Mouse (Mus musculus) adrenal gland, adult 18-20 months (tissue): Measurements from ENCODE around the gene Ifnlr1. TPM values are rescaled to one million over a fixed set of nuclear protein-coding genes. Genes with fewer than 3 reads are reported as not detected.
A peak's percentile ranks its signal among the peaks of the same experiment; 100 is the strongest.
"Not testable (repeated sequence)": the region's sequence is repeated elsewhere in the genome, so short reads cannot be mapped to it uniquely, and the experiment has no call there.

Experiments
- DNase-seq, 2 experiments: peaks; one replicate each; pipeline ENCODE4 v3.0.0; 2021 to 2022; ENCODE audit warnings: low spot score in 2 of 2
- total RNA-seq, 2 experiments: library from RNA; stranded (reverse); gene quantifications; 1 replicate in 1 of 2; 2 replicates in 1 of 2; pipeline ENCODE4 v1.2.3; 2021

The Ifnlr1 gene
- total RNA-seq, 2 experiments from 2014 or later: 0.10 to 0.19 TPM

DNA sequence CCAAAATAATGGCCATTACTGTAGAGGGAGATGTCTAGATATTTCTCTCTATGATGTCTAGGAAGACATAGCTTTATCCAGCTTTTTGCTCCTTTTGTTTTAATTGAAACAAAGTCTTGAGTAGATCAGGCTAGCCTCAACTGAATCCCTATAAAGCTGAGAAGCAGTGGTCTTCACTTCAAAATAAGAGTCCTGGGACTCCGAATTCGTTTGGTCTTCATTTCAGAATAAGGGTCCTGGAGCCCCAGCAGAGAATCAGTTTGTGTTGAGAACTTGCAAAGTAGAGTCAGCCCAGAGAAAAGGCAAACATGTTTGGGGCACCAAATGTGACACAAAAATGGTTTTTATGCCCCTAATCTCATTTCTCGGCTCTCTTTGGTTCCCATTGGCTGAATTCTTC, 1.4 kb upstream of the Ifnlr1 start:
- no peak for DNase-seq

DNA sequence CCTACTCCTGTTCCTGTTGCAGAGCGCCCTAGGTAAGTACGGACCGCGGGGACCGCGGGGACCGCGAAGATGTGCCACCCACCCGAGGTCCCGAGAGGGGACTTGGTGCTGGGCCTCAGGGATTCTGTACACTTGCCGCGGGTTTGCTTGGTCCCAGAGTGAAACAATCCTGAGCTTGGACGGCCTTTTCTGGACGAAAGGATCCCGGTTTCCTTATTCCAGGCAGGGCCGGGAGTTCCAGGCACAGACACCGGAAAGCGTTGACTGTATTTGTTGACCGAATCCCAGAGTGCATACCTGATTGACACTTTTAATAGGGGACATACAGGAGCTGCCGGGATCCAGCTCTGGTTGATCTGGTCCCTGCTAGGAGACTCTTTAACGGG, 474 bp downstream of the Ifnlr1 start:
- no peak for DNase-seq

GRCm38 (mm10) chr4:135689797-135690196, 3.7 kb downstream of the Ifnlr1 start:
- DNase-seq: no peak

- DNase-seq: no peak
Observed at GRCm38 (mm10) chr4:135690241-135690640, 4.2 kb downstream of the Ifnlr1 start.

DNA sequence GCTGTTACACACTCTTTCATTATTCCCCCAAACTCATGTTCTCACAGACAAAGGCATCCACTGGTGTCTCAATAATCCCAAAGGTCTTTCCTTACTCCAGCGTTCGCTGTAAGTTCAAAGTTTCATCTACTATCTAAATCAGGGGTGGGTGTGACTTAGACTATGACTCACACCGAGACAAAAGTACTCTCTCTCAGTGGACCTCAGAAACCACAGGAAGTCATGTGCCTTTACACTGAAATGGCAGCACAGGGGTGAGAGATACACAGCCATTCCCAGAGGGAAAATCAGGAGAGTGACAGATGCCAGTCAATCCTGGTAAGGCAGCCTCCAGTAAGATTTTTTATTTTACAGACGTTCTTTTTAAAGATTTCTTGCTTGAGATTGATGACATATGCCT, 6.8 kb downstream of the Ifnlr1 start:
- no peak for DNase-seq

DNA sequence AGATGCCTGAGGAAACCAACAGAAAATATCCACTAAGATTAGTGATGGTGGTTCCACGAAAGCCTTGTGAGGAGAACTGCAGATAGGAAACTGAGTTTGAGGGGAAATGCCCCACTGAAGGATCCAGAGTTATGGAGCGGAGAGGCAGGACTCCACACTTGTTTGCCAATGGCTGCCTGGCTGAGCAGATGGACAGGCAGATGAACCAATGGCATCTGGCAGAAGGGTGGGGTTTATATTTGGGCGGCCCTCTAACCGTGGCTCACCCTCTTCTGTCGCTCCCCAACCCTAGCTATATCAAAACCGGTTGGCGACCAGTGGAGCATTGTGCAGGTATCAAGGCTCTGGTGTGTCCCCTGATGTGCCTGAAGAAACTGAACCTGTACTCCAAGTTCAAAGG, 12.4 kb downstream of the Ifnlr1 start:
- DNase-seq: no peak

DNA sequence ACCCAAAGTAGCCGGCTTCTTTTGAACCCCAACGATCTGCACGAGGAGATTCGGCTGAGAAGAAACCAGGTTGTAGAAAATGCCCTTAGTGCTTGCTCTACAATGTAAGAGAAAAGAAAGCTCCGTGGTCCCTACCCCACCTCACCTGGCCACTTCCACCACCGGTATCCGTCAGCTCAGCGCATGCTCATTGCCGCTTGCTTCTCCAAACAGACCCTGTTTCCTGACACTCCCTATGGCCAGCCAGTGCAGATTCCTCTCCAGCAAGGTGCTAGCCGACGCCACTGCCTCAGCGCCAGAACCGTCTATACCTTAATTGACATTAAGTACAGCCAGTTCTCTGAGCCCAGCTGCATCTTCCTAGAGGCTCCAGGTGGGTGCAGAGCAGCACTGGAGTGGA, 17.4 kb downstream of the Ifnlr1 start:
- DNase-seq: no peak

DNA sequence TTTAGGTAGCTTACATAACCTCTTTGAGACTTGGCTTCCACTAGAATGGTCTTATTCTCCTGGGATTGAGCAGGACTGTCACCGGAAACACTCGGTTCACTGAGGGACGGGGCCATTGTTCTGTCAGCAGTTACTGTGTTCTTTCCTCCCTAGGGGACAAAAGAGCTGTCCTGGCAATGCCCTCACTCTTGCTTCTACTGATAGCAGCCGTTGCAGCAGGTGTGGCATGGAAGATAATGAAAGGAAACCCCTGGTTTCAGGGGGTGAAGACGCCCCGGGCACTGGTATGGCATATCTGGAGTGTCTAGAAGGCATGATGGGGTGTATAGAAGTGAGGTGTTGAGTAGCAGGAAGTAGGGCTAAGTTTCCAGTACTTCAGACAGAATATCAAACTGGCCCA, 17.9 kb downstream of the Ifnlr1 start:
- DNase-seq: no peak

DNA sequence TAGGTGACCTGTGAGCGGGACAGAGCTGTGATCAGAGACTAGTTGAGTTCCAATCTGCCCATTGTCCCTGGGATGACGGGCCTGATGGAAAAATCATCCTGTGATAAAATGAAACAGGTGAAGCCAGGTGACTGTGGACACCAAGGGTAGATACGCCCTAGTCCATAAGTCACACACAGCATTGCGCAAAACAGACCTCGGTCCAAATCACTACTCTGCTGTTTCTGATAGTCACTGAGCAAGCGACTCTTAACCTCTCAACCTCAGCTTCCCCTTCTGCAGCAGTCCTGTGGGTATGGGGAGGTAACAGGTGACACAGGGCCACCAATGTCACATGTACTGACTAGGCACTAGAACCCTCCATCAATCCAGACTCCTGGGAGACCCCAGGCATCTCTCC, 20.0 kb downstream of the Ifnlr1 start:
- DNase-seq: no peak

DNA sequence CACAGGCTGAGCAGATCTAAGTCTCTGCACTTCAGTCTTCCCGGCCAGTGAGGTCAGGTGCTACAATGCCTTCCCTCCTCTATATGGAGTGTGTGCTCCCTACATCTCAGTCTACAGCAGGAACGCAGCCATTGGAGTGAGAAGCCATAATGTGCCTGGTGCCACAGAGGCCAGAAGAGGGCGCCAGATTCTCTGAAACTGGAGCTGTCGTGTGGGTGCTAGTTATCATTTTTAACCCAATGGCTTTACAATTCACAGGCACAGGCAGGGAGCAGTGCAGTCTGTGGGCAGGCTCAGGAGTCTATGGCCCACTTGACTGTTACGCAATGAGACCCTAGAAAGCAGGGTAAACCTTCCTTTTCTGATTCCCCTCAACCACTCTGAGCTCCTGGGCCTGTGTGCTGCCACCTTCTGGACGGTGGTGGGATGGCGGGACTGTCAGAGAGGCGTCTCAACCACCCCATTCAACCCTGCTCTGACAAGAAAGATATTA, 23.0 kb downstream of the Ifnlr1 start:
- DNase-seq: peak; percentile 82

GRCm38 (mm10) chr4:135709621-135710020, 23.5 kb downstream of the Ifnlr1 start:
- no peak for DNase-seq

DNA sequence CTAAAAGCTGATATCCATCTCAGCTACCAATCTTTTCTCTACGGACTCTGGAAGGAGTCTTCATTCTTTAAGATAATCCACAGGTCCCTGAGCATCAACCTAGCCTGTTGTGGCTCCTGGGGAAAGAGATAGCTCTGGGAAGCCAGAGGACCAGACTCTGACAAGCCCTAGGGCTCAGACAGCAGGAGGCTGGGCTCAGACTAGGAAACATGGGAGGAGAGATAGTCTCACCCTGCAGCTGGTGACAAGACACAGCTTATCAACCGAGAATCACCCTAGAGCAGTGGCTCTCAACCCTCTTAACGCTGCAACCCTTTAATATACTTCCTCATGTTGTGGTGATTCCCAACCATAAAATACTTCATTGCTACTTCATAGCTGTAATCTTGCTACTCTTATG, 24.3 kb downstream of the Ifnlr1 start:
- no peak for DNase-seq

DNA sequence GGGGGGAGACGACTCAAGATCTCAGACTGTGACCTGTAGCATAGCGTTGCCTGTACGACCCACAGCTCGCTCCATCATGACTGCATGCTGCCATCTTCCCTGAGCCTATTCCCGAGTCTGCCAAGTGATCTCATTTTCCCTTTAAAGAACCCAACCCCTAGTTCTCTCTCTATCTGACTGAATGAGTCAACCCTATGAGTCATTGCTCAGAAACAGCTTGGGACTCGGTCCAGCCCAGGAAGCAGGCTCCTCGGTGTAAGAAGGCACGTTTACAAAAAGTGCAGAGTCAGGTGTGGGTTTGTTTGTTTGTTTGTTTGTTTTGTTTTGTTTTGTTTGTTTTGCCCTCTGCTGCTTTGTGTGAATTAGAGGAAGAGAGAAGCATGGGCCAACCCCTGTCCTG, 28.7 kb downstream of the Ifnlr1 start:
- no peak for DNase-seq

DNA sequence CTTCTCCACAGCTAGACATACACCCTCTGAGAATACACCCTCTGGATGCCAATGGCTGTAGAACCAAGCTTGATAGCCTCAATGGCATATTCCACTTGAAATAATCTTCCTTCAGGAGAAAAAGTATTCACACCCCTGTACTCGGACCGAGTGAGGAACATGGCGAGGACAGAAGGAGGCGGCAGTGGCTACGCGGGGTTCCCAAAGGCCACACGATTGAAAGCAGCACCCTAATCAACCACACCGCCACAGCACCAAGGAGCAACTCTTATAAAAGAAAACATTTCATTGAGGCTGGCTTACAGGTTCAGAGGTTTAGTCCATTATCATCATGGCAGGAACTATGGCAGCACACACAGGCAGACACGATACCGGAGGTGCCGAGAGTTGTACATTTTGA, 30.4 kb downstream of the Ifnlr1 start:
- not testable (repeated sequence) for DNase-seq

DNA sequence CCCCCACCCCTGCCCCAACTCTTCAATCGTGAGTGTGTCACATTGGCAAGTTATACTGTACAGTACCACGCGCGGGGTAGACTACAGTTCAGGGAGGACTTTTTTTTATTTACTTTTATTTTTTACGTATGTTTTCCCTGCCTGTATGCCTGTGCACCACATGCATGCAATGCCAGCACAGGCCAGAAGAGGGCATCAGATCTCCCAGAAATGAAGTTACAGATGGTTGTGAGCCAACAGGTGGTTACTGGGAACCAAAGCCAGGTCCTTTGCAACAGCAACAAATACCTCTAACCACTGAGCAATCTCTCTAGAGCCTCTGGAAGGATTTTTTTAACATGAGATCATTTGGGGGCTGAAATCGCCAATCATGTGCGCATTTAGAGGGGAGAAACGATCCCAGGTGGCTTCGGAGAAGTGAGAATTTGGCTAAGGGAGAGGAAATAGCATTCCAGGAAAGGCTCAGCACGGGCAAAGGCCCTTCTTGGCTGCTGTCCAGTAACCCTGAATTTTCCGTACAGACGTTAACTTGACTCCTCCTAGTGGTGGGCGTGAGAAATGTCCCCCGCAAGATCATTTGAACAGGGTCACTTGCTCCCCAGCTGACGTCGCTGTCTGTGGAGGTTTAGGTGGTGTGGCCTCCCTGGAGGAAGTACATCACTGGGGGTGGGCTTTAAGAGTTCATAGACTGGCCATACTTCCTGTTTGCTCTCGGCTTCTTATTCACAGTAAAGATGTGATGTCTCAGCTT, 36.6 kb downstream of the Ifnlr1 start:
- DNase-seq: no peak

GRCm38 (mm10) chr4:135726416-135726815, 40.3 kb downstream of the Ifnlr1 start:
- DNase-seq: no peak

GRCm38 (mm10) chr4:135727817-135728216, 41.7 kb downstream of the Ifnlr1 start, which contains the start of gene Il22ra1:
Gene Il22ra1, plus strand, starts transcription at chr4:135728172.
- peak in 1 of 2 experiments; percentile 35 for DNase-seq

DNA sequence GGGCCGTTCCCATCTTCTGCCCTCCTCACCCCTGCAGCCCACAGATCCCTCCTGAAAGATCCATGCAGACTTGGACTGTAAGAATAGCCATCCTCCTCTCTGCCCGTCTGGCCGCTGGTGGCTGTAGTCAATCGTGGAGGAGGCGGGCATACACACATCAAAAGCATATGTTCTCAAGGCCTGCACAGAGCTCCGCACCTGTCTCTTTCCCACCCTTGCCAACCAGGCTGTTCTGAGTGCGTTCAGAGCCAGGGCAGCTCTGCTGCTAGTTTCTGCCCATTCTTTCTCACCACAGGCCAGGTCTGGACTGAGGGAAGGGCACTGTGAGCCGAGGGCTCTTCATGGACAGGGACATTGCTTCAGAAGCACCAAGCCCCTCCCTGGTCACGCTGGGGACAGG, 44.1 kb downstream of the Ifnlr1 start:
- no peak for DNase-seq

DNA sequence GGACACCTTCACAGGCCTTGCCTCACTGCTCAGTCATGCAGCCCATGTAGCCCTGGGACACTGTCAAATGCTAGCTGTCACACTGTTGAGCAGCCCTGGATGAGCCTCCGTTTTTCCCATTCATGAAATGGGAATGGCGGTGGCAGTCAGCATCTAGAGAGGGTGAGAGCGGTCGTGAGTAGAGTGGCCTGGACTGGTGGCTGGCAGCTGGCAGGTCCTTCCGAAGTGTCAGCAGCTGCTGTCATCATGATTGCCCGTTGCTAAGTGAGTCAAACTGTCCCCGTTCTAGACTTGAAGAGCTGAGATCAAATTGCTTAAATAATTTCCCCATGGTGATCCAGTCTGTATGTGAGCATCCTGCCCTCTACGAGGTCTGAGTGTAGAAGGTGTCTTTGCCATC, 44.9 kb downstream of the Ifnlr1 start:
- DNase-seq: no peak

GRCm38 (mm10) chr4:135733901-135734300, 47.8 kb downstream of the Ifnlr1 start:
- no peak for DNase-seq

GRCm38 (mm10) chr4:135736903-135737302, 50.8 kb downstream of the Ifnlr1 start:
- no peak for DNase-seq

- DNase-seq: no peak
Observed at GRCm38 (mm10) chr4:135738237-135738636, 52.1 kb downstream of the Ifnlr1 start.

DNA sequence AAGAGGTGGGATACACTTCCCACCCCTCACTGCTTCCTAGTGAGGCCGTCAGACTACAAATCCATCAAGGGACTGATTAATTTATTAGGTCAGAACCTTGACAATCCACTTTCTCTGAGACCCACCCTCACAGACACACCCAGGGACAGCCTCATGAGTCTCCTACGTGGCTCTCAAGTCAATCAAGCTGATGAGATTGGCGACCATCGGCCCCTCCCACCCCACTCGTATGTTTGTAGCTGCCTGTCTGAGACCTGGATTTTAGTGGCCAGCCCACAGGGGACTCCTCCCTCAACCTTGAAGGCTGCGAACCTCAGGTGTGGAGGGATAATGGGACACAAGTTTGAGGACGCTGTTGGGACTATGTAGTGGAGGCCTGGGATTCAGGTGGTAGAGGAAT, 53.1 kb downstream of the Ifnlr1 start:
- no peak for DNase-seq
